Mouse (Mus musculus): ENCODE measurements around the gene Gas7.

Gene Gas7

GRCm38 (mm10) chr11:67454874-67455526 is at the start of gene Gas7:
Gene Gas7 (plus strand): TSS chr11:67455437.
- peak; percentile 2 for DNase-seq

GRCm38 (mm10) chr11:67414346-67414940 is 40.8 kb upstream of the Gas7 start:
- no peak for DNase-seq

GRCm38 (mm10) chr11:67423575-67423974 is 31.7 kb upstream of the Gas7 start:
- DNase-seq = no peak

DNA sequence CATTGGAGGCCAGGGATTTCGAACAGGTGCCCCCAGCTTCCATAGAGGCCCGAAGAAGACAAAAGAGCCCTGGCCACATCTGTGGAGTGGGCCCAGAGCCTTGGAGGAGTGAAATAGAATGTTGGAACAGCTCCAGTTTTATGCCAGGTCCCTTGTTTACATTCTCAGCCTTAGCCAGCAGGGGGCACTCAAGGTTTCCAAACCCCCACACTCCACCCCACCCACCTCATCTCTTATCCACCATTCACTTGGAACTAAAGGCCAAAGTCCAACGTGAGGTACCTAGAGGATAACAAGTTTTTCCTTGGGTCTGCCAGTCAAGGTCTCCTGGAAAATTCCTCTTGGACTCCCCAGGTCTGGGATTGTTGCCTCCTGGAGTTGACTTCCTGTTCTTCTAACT is 27.0 kb upstream of the Gas7 start:
- DNase-seq = peak; percentile 6

DNA sequence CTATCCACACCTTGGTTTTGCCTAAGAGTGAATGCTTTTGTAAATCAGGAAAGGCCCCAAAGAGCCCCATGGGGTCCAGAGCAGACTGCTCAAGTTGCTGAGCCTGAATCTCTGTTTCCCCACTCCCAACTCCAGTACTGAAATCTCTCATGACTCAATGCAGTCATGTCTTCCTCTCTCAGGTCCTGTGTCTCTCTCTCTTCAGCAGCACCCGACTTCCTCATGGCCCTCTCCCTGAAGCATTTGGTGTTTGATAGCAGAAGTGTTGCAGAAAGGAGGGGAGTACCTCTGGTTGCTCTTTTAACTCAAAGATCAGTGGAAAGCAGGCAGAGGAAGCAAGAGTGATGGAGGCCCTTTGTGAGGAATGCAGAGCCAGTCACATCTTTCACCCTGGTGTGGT is 25.4 kb upstream of the Gas7 start:
- no peak for DNase-seq

- no peak for DNase-seq
These were observed 24.1 kb upstream of the Gas7 start for GRCm38 (mm10) chr11:67431116-67431645.

- DNase-seq = no peak
These were observed 23.4 kb upstream of the Gas7 start for GRCm38 (mm10) chr11:67431864-67432263.

DNA sequence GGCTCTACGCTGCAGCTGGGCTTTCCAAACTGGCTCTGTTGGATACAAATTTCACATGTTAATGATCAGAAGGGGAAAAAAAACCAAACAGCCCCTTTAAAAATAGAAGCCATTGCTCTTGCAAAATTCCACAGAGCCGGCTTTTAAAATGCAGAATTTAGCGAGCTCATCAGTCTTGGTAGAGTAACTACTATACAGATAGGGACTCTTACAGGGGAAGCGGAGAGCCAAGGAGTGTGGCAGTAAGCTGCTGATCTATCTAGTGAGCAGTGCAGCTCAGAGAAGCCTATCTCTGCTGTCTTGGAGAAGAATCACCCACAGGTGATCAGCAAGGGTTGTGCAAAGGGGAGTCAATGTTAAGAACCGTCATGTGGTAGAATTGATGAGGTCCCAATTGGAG is 21.5 kb upstream of the Gas7 start:
- DNase-seq = no peak

DNA sequence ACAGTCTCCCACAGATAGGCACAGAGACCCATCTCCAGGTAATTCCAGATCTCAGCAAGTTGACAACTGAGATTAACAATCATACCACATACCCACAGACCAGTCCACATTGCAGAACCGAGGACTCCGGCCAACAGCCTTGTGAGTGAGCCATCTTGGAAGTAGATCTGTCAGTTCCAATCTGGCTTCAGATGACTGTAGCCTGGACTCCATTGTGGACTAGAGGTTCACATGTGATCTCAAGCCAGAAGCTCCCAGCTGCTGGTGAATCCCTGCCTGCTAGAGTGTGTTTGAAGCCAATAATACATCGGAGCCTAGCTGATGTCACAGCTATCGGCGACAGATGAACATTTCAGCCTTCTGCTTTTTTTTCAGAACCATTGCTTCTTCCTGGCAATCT is 16.5 kb upstream of the Gas7 start:
- DNase-seq = no peak

GRCm38 (mm10) chr11:67445058-67445825 is 10.0 kb upstream of the Gas7 start:
- DNase-seq = no peak

DNA sequence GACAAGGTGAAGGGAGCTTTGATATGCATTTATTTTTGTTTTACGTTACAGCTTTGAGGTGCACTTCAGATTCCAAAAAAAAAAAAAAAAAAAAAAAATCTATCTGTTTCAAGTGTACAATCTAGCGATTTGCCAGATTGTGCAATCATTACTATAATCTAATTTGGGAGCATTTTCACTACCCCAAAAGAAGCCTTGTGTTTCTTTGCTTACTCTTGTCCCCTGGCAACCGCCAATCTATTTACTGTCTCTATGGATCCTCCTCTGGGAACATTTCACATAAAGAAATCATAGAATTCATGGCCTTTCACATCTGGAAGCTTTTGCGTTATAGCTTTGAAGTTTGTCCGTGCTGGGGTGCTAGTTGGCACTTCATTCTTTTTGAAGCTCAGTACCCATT is 3.7 kb upstream of the Gas7 start:
- DNase-seq = no peak

DNA sequence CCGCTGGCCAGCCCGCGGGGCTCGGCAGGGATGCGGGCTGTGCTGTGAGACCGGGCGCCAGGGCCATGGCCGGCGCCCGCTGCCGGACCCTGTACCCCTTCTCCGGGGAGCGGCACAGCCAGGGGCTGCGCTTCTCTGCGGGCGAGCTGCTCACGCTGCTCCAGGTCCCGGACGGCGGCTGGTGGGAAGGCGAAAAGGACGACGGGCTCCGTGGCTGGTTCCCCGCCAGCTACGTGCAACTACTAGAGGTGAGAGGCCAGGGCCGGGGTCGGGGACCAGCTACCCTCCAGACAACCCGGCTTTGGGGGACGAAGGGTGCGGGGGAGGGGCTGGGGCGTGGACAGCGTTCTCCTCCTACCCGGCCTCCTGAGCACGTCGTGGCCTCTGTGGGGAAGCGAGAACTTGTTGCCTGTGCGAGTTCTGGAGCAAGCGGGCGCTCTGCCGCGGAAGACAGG is 317 bp downstream of the Gas7 start:
- DNase-seq = no peak

DNA sequence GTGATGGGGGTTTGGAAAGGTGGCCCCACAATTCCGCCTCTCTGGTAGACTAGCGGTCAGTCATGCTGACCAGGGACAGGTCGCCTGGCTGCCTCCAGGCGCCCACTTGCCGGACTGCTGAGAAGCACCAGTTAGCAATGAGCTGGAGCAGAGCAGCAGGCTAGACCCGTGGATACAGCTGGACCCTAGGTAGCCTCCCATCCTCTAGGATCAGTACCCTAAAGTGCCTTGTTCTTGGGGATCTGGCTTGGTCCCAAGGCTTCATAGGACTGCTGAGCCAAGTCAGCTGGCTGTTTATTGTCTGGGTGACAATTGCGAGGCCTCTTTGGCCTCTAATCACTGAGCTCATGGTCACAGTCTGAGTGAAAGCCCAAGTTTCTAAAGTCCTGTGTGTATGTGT is 792 bp downstream of the Gas7 start:
- DNase-seq = no peak

DNA sequence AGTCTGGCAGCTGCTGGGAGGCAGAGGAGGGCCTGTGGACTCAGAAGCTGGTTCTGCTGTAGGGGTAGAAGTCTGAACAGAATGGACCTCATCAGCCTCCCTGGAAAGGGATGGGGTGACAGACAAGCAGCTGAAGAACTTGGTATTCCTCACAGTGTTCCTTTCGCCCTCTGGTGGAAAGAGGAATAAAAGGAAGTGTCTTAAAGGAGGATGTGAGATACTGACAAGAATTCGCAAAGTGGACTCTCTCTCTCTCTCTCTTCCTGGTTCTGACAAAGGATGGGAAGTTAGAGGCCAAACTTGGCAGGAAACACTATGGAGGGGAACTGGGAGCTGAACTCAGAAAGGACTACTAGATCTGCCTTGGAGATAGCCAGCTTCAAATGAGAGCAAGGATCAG is 2.9 kb downstream of the Gas7 start:
- no peak for DNase-seq

- no peak for DNase-seq
These were observed 11.9 kb downstream of the Gas7 start for GRCm38 (mm10) chr11:67467132-67467531.

- DNase-seq = no peak
These were observed 13.6 kb downstream of the Gas7 start for GRCm38 (mm10) chr11:67468846-67469245.

DNA sequence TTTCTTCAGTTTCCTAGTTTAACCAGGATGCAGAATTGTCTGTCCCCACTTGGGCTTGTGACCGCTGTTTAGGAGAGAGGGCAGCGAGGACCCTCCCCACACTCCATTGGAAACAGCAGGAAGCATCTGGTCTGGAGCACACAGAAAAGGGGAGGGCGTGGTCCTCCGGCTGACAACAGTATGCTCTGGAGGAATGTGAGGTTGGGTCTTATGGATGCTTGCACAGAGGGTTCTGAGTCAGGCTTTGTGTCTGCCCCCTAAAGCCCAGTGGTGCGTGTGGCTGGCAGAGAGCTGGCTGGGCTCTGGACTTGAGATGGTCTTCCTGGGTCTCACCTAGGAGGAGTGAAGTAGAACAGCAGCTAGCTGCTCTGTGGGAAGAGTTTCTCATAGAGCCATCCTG is 19.4 kb downstream of the Gas7 start:
- DNase-seq = no peak

GRCm38 (mm10) chr11:67479534-67479933 is 24.3 kb downstream of the Gas7 start:
- DNase-seq = no peak

DNA sequence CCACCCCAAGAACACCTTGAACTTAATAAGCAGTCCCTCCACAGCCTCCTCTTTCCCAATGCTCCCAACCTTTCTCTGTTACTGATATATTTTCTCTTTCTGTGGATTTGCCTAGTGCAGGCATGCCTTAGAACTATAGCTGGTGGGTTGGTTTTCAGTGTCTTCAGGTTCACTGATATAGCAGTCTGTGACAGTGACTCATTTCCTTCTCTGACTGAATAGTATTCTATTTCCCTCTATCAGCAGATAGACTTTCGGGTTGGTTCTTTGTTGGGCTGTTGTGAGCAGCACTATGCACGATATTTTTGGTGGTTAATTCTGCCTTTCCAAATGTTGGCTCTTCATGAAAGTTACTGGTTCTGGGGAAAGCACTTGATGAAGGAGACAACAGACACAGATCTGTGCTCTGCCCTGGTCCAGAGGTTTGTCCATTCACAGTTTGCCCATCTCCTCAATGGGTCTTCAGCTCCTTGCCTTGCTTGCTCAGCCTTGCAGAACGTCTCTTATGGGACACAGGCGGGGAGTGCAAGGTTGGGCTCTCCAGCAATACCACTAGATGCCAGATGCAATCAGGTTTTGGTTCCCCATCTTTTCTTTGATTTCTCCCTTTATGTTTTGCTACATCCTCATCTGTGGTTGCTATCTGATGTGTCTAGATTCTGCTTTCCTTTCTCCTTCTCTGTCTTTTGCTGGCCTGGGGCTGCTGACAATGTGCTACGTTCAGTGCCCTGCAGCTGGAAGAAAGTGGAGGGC is 25.1 kb downstream of the Gas7 start:
- no peak for DNase-seq

DNA sequence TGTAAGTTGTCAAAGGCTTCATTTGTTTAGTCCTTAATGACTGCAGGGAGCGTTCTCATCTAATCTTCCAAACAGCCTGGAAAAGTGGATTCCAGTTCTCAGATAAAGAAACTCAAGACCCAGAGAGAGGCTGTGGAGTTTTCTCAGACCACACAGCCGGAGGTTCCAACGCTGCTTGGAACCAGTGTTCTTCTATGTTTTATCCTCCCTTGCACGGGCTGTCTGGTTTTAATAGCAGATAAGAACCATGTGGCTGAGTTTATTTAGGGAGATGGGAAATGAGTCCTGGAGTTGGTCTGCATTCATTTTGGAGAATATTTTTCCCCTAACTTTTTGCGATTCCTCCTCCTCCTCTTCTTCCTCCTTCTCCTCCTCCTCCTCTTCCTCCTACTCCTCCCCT is 26.5 kb downstream of the Gas7 start:
- DNase-seq = no peak

DNA sequence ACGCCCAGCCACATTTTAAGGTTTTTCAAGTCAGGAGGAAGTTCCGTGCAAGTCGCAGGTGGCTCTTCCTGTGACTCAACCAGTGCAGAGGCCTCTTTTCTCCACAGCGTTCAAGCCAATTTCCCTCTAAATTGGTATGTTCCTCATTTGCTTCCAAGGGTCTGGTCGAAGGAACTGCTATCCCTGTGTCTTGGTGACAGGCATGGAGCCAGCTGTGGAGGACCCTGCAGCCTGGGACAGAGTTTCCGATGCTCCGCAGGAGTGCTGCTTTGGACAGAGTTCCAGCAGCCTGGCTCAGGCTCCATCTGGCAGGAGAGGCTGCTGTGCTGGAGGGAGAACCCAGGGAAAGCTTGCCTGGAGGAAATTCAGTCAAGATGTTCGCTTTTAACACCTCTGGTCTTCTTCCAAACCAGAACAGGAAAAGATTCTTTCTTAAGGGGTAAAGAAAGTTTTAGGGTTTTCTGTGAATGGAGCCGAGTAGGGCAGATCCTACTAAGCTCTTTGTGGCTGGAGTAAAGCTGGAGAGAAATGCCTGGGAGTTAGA is 27.1 kb downstream of the Gas7 start:
- no peak for DNase-seq

GRCm38 (mm10) chr11:67488156-67488555 is 32.9 kb downstream of the Gas7 start:
- DNase-seq = no peak

GRCm38 (mm10) chr11:67489647-67490175 is 34.5 kb downstream of the Gas7 start:
- DNase-seq = no peak
